Mouse (Mus musculus): ENCODE results near the gene Tmx2. TPM values are rescaled to one million over a fixed set of nuclear protein-coding genes. Genes with fewer than 3 reads are reported as not detected.
"Not testable (repeated sequence)": the region's sequence is repeated elsewhere in the genome, so short reads cannot be mapped to it uniquely, and the experiment has no call there.

Gene Tmx2
- total RNA-seq (2014; fragmentation: Nextera tagmentation) = 36.2 and 48.2 TPM in 2 replicates
- 52.6 and 55.0 TPM in 2 replicates for total RNA-seq (2017)

DNA sequence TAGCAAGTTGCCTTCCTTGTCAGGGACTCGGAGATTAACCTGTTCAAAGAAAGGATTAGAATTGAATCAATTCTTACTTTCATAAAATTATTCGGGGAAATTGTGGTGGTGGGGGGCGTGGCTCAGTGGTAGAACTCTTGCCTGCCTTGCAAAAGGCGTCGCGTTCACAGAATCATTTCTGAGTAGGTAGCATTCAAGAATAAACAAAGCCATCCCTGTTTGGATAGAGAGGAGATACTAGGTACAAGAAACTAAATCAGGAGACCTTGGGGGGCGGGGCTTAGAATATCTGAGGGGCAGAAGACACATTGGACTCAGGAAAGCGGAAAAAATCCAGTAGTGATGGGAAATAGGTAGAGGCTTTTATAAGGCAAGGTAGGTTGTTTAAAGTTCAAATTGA lies at the start of gene Tmx2:
TSS of gene Tmx2 (minus strand) at position 125 of the 400 bp plus-strand sequence.
- no peak for ATAC-seq (replicated peaks; ENCODE audit: poor library complexity, severe bottlenecking)

DNA sequence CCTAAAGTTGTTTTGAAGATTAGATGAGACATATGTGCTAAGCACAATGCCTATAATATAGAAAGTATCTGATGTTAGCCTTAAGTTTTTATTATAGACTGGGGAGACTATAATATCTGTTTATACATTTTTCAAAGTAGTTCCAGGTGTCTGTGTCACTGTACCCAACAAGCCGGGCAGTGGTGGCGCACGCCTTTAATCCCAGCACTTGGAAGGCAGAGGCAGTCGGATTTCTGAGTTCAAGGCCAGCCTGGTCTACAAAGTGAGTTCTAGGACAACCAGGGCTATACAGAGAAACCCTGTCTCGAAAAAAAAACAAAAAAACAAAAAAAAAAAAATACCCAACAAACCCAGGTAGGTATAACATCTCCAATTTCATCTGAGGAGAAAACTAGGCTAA lies 49.3 kb upstream of the Tmx2 start:
- ATAC-seq (replicated peaks; ENCODE audit: poor library complexity, severe bottlenecking) = not testable (repeated sequence)

- peak; percentile 96 for ATAC-seq (replicated peaks; ENCODE audit: poor library complexity, severe bottlenecking)
Observed at GRCm38 (mm10) chr2:84727172-84727858, 48.4 kb upstream of the Tmx2 start, which contains the start of gene Clp1. TSS of gene Clp1 (minus strand) at chr2:84727350.

DNA sequence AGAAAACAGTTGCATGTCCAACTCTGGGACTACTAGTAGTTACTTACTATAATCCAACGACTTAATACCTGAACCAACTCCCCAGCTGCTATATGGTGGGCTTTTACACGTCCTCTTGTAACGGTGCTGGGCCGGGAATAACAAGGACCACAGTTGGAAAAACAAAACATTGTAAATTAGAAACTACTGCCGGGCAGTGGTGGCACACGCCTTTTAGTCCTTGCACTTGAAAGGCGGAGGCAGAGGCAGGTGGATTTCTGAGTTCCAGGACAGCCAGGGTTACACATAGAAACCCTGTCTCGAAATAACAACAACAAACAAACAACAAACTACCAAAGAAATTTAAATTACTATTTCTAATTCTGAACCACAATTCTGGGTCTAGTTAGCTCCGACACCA lies 47.8 kb upstream of the Tmx2 start:
- ATAC-seq (replicated peaks; ENCODE audit: poor library complexity, severe bottlenecking) = no peak

- ATAC-seq (replicated peaks; ENCODE audit: poor library complexity, severe bottlenecking) = no peak
Observed at GRCm38 (mm10) chr2:84725770-84726169, 46.8 kb upstream of the Tmx2 start.

- ATAC-seq (replicated peaks; ENCODE audit: poor library complexity, severe bottlenecking) = no peak
Observed at GRCm38 (mm10) chr2:84723856-84724255, 44.9 kb upstream of the Tmx2 start.

DNA sequence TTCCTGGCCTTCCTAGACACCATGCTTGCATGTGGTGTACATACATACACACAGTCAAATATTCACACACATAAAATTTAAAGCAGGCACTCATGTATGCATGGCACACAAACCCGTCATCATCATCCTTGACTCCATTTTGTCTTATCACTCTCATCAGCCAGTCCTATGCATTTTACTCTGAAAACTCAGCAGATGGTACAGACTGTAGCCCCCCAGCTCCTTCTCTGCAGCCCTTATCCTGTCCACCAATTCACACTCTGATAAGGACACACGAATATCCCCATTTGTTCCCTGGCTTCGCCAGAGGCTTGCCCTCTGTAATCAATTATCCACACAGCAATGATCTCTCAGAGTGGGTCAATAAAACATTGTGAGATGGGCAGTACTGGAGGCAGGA lies 42.2 kb upstream of the Tmx2 start:
- ATAC-seq (replicated peaks; ENCODE audit: poor library complexity, severe bottlenecking) = no peak

GRCm38 (mm10) chr2:84720718-84721117 lies 41.8 kb upstream of the Tmx2 start:
- no peak for ATAC-seq (replicated peaks; ENCODE audit: poor library complexity, severe bottlenecking)

- ATAC-seq (replicated peaks; ENCODE audit: poor library complexity, severe bottlenecking) = no peak
Observed at GRCm38 (mm10) chr2:84717357-84717756, 38.4 kb upstream of the Tmx2 start.

DNA sequence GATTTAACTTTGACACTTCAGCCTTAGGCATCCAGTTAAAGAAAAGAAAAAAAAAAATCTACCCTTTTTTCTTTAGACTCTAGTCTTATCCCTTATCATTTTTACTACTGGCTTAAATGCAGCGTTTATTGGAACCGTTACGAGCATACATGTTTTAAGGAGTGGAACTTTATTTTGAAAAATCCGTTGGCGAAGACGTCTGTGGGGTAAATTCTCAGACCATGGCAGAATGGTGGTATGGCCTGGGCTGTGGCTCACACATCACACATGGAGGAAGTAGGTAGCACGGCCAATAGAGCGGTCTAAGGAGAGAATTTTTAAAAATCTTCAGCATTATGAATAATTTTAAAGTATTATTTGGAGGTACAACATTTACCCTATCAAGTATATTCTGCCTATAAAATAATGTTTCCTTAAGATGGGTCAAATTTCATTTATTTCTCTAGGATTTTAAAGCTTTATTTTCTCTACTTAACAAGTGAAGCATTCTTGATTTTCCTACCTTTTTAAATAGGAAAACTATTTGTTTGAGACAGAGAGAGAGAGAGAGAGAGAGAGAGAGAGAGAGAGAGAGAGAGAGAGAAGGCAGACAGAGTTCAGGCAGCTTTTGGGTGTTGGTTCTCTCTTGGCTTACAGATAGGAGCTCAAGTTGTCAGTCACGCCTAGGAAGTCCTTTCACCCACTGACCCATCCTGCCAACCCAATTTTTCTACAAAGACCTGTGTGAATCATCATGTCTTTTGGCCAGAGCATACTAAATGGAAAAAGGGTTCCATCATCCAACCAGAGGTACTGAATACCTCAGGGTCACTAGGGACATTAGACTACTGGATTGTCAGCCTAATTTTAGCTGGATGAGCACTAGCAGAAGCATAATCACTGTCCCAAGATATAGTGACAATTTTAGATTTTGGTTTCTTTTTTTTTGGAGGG lies 37.7 kb upstream of the Tmx2 start:
- no peak for ATAC-seq (replicated peaks; ENCODE audit: poor library complexity, severe bottlenecking)

GRCm38 (mm10) chr2:84715562-84716361 lies 36.8 kb upstream of the Tmx2 start:
- peak; percentile 80 for ATAC-seq (replicated peaks; ENCODE audit: poor library complexity, severe bottlenecking)

DNA sequence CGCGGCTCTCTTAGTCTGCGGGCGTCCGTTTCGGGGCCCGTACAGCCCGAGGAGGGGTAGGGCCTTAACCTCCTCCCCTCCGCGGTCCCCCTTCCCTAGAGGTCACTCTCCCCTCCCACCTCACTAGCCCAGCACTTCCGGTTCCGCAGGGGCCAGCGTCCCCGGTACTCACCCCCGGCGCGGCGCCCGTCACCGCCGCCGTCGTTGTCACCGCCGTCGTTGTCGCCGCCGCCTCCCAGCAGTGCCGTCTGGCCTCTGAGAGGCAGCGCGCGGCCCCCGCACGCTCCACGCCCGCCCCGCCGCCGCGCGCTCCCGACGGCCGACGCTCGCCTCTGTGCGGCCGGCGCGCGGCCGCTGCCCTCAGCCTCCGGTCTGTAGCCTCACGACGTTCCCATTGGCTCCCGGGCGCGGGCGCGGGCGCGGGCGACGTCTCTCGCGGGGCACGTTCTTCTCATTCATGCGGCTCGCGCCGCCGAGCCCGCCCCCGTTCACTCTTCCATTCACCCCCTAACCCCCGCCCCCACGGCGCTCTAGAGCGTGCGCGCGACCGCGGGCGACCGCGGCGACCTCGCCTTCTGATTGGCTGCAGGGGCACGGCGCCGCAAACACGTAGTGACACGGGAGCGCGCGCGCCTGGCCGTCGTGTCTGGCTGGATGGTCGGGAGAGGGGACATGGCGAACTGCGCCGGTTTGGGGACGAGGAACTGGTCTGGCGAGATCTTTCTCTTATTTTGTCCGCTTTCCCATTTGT lies 36.0 kb upstream of the Tmx2 start, which contains the start of gene Zdhhc5:
TSS of gene Zdhhc5 (minus strand) at position 370 of the 751 bp plus-strand sequence.
- peak; percentile 81 for ATAC-seq (replicated peaks; ENCODE audit: poor library complexity, severe bottlenecking)

DNA sequence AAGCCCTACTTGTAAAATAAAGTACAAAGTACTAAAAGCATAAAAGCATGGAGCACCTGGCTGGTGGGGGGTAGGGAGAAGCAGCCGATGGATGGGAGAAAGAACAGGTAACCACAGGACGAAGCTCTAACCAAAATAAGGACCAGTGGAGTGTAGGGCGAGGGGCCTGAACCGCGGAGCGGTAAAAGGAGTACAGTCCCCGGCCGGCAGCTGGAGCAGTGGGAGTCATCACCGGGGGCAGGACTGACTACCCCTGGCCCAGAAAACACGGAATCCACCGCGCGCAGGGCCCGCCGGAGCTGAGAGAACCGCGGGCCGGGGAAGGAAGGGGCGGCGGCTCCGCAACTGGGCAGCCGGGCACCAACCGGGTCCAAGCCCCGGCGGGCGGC lies 35.5 kb upstream of the Tmx2 start:
- no peak; the same call in 1 of the 2 replicates for ATAC-seq (replicated peaks; ENCODE audit: poor library complexity, severe bottlenecking)

GRCm38 (mm10) chr2:84711898-84712297 lies 33.0 kb upstream of the Tmx2 start:
- no peak for ATAC-seq (replicated peaks; ENCODE audit: poor library complexity, severe bottlenecking)

- ATAC-seq (replicated peaks; ENCODE audit: poor library complexity, severe bottlenecking) = no peak
Observed at GRCm38 (mm10) chr2:84707523-84707922, 28.6 kb upstream of the Tmx2 start.

GRCm38 (mm10) chr2:84705295-84705694 lies 26.4 kb upstream of the Tmx2 start:
- peak; percentile 95 for ATAC-seq (replicated peaks; ENCODE audit: poor library complexity, severe bottlenecking)

- no peak for ATAC-seq (replicated peaks; ENCODE audit: poor library complexity, severe bottlenecking)
Observed at GRCm38 (mm10) chr2:84704329-84704728, 25.4 kb upstream of the Tmx2 start.

DNA sequence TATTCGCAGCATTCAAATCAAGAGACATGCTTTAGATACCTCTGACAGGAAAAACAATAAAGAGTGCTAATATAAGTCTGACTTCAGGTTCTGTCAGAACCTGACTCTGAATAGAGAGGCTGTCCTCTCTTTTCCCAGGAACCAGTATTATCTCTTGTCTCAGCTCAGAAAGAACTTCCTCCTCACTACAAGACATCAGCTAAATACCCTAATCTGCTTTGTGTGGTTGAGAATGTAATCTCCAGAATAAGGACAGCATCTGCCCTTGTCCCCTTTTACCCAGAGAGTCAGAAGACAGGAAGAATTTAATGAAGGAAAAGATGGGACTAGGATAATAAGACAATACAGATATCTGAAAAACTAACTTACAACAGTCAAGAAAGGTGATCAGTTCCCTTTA lies 24.6 kb upstream of the Tmx2 start:
- ATAC-seq (replicated peaks; ENCODE audit: poor library complexity, severe bottlenecking) = no peak

GRCm38 (mm10) chr2:84695007-84695695 lies 16.2 kb upstream of the Tmx2 start:
- ATAC-seq (replicated peaks; ENCODE audit: poor library complexity, severe bottlenecking) = no peak
